9 mouse cellular contexts compared by ENCODE assay signal in genomic region chr11:88158842-88159246, GRCm38 (mm10). TPM values are rescaled to one million over a fixed set of nuclear protein-coding genes. Genes with fewer than 3 reads are reported as not detected.
DNase-seq lines count a peak whose midpoint lies in the region; ATAC-seq lines count a peak whose summit lies in the region.
"Had no signal": no experiment of that assay in that cellular context is flagged by ENCODE, and none has a peak within 500 bp of the region (broad histone marks: within the 10 kb centered on the region; RNA-seq: fewer than 3 reads in every experiment).

No protein-coding gene starts in this region.

- ATAC-seq in embryonic facial prominence, embryonic 12.5 days (ENCODE audit: insufficient number of reproducible peaks, insufficient read depth, low FRiP score, low TSS enrichment) = no peak

- no peaks in the 10 kb centered on the region for H3K27me3 ChIP-seq in embryonic facial prominence, embryonic 12.5 days

- H3K9ac ChIP-seq in embryonic facial prominence, embryonic 12.5 days = no peak overlapping the region
- H3K9ac ChIP-seq: liver, embryonic 14.5 days had no signal

- DNase-seq in ovary, adult 18-20 months (ENCODE audit: low spot score) = peak; percentile 32
- no peak for DNase-seq in ovary, postnatal 10 days (ENCODE audit: low spot score)
- peak; percentile 93 for DNase-seq in heart, postnatal 4 days
- peak; percentile 57 for DNase-seq in lung, postnatal 14 days
- DNase-seq in spleen, postnatal 36 days (ENCODE audit: low spot score in 2 of 2) = no peak
- no peak for DNase-seq in embryo, embryonic 9.5 days (ENCODE audit: extremely low spot score)
- DNase-seq in right cerebral cortex, postnatal 25 days = no peak

- H3K36me3 ChIP-seq in embryonic facial prominence, embryonic 12.5 days = no peaks in the 10 kb centered on the region

- H3K27ac ChIP-seq in embryonic facial prominence, embryonic 12.5 days = peak overlapping the region; percentile 26; the same call in 1 of the 2 replicates
- H3K27ac ChIP-seq: liver, embryonic 14.5 days had no signal

- peaks cover 66% of the 10 kb centered on the region for H3K4me1 ChIP-seq in embryonic facial prominence, embryonic 12.5 days

- no peak overlapping the region for H3K4me3 ChIP-seq in embryonic facial prominence, embryonic 12.5 days

- H3K9me3 ChIP-seq in embryonic facial prominence, embryonic 12.5 days = no peaks in the 10 kb centered on the region

- 73% methylated on average over 5 of the region's 5 CpGs for WGBS in embryonic facial prominence, embryonic 12.5 days

- no peak overlapping the region for H3K4me2 ChIP-seq in embryonic facial prominence, embryonic 12.5 days (replicated peaks)

RNA-seq across cellular contexts. Expression of gene Mrps23, which starts 45.3 kb away (rescaled TPM):
- 63.2 and 65.3 TPM in 2 replicates for polyA plus RNA-seq in embryonic facial prominence, embryonic 12.5 days (2016; fragmentation: Nextera tagmentation; extraction: Ambion mirVana)
- total RNA-seq in heart, postnatal 4 days (2021) = 100 to 1,000 TPM; 204 to 207 TPM

Comparison
In these comparisons a context has a peak if more than half of its experiments do, and no peak if none do; other contexts are left out.
1. DNase-seq: peak in ovary, adult 18-20 months (single experiment), heart, postnatal 4 days (single experiment) and lung, postnatal 14 days (single experiment); none in ovary, postnatal 10 days (single experiment), spleen, postnatal 36 days (0 of 2), embryo, embryonic 9.5 days (single experiment) and right cerebral cortex, postnatal 25 days (single experiment).